Mouse (Mus musculus) fibroblast of lung, adult 2 months (primary cell): ENCODE results near the gene Cyp4x1.
"Not testable (repeated sequence)": the region's sequence is repeated elsewhere in the genome, so short reads cannot be mapped to it uniquely, and the experiment has no call there.

Experiments
- DNase-seq: peaks from one replicate; pipeline ENCODE4 v3.0.0-alpha.2; 2011; ENCODE audit warnings: low read depth

Cyp4x1 gene

GRCm38 (mm10) chr4:115133621-115134295 lies at the start of gene Cyp4x1:
TSS of gene Cyp4x1 (minus strand) at chr4:115134281.
- no peak for DNase-seq

GRCm38 (mm10) chr4:115176201-115176600 lies 42.1 kb upstream of the Cyp4x1 start:
- not testable (repeated sequence) for DNase-seq

- DNase-seq: no peak
Measured at GRCm38 (mm10) chr4:115174694-115175353, 40.7 kb upstream of the Cyp4x1 start.

- DNase-seq: not testable (repeated sequence)
Measured at GRCm38 (mm10) chr4:115158963-115159362, 24.9 kb upstream of the Cyp4x1 start.

- no peak for DNase-seq
Measured at GRCm38 (mm10) chr4:115154723-115155122, 20.6 kb upstream of the Cyp4x1 start.

GRCm38 (mm10) chr4:115134296-115134630 lies 182 bp upstream of the Cyp4x1 start:
- no peak for DNase-seq

GRCm38 (mm10) chr4:115133085-115133484 lies 996 bp downstream of the Cyp4x1 start:
- no peak for DNase-seq

- no peak for DNase-seq
Measured at GRCm38 (mm10) chr4:115124713-115125112, 9.4 kb downstream of the Cyp4x1 start.

- no peak for DNase-seq
Measured at GRCm38 (mm10) chr4:115123507-115123906, 10.6 kb downstream of the Cyp4x1 start.

- no peak for DNase-seq
Measured at GRCm38 (mm10) chr4:115121608-115122007, 12.5 kb downstream of the Cyp4x1 start.

- DNase-seq: no peak
Measured at GRCm38 (mm10) chr4:115121162-115121561, 12.9 kb downstream of the Cyp4x1 start.

GRCm38 (mm10) chr4:115119642-115120041 lies 14.4 kb downstream of the Cyp4x1 start:
- DNase-seq: no peak

GRCm38 (mm10) chr4:115113266-115113665 lies 20.8 kb downstream of the Cyp4x1 start:
- DNase-seq: no peak

- no peak for DNase-seq
Measured at GRCm38 (mm10) chr4:115111167-115111566, 22.9 kb downstream of the Cyp4x1 start.

- no peak for DNase-seq
Measured at GRCm38 (mm10) chr4:115103510-115103909, 30.6 kb downstream of the Cyp4x1 start.

GRCm38 (mm10) chr4:115101682-115102081 lies 32.4 kb downstream of the Cyp4x1 start:
- DNase-seq: no peak

- no peak for DNase-seq
Measured at GRCm38 (mm10) chr4:115097146-115097496, 37.0 kb downstream of the Cyp4x1 start.

- no peak for DNase-seq
Measured at GRCm38 (mm10) chr4:115096435-115097145, 37.5 kb downstream of the Cyp4x1 start.

- DNase-seq: no peak
Measured at GRCm38 (mm10) chr4:115095671-115096434, 38.2 kb downstream of the Cyp4x1 start.

- DNase-seq: no peak
Measured at GRCm38 (mm10) chr4:115094056-115094455, 40.0 kb downstream of the Cyp4x1 start.

- no peak for DNase-seq
Measured at GRCm38 (mm10) chr4:115093331-115093864, 40.7 kb downstream of the Cyp4x1 start.

GRCm38 (mm10) chr4:115091806-115092205 lies 42.3 kb downstream of the Cyp4x1 start:
- DNase-seq: no peak
